Mouse (Mus musculus): Measurements from ENCODE around the gene Scamp3.
A peak's percentile ranks its signal among the peaks of the same experiment; 100 is the strongest.

Gene Scamp3

DNA sequence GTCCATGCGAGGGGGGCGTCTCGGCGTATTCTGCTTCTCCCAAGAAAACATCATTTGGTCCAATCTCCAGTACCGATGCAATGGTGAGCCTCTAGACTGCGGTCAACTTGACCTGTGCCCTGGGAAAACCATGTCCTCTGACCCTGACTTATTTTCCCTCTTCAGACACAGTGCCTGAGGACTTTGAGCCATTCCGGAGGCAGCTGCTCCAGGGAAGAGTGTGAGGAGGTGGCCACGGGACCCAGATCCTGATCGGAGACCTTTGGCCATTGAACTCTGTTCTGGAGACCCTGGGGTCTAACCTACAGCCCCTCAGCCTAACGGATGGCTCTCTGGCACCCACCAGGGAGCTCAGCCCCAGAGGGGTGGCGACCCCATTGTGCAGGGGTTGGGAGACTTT is 49.1 kb downstream of the Scamp3 start:
- no peak for DNase-seq (ENCODE audit: low spot score)

DNA sequence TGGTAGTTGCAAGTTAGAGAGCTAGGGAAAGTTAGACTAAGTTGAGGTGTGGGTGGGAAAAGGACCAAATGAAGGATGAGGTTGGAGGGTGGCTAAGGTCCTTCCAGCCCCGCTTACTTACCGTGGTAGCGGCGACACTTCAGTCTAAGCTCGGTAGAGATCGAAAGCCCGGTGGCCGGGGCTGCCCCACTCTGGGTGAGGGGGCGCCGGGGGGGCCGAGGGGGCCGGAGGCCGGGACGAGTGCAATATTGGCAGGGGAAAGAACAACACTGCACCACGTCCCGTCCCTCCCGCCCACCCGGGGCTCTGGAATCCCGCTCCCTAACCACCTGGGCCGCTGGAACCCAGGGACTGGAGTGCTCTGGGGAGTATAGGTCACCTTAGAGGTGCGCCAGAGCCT is 49.6 kb downstream of the Scamp3 start, which contains the start of gene Mtx1:
Mtx1 (minus strand) TSS at position 189 of the 400 bp plus-strand sequence.
- no peak for DNase-seq (ENCODE audit: low spot score)

DNA sequence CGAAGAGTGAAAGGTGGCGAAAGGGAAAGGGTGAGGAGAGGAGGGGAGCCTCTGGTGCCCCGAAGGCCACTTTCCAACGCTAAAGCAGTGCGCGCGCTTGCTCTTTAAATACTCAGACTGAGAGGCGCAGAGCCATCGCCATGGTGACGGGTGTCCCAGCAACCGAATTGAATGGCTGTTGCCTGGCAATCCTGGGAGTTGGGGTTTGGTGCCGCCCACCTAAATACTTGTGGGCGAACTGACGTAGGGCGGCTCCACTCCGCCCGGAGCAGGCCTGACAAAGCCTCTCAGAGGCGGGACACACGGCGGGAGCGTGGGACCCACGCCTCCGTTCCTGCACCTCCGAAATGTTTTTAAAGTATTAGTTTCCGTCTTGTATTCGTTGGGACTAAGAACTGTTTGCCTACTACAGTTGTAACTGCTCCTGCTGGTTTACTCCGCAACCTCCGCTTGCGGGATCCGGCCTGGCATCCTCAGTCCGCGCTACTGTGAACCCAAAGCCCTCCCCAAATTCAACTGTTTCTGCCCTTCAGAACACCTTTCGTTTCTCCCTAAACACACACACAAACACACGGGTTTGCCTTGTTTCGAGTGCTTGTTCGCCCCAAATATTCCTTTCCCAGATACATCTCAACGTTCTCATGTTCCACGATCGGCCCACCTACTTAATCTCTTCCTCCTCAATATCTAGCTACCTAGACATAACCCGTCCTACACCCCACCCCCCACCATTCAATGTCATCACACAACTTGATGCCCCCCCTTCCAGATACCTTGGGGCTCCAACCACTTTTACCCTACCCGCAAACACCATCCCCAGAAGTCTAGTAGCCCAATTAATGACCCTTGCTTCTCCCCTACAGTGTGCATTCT is 50.3 kb downstream of the Scamp3 start:
- DNase-seq (ENCODE audit: low spot score), result peak; percentile 96

DNA sequence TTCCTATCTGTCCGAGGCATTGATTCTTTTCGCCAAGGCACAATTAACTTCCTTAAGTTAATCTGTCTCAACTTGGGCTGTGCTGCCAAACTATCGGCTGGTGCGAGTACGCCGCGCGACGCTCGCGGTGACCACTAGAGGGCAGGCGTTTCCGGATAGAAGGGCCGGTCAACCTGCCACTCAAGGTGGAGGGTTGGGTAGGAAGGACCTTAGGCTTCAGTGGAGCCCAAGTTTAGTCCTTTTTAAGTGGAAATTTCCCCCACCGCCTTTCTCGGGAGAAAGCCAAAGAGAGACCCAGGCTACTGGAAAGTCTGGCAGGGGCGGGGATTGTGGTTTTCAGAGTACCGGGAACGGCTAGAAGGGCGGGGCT is 50.9 kb downstream of the Scamp3 start:
- DNase-seq (ENCODE audit: low spot score), result peak; percentile 94

DNA sequence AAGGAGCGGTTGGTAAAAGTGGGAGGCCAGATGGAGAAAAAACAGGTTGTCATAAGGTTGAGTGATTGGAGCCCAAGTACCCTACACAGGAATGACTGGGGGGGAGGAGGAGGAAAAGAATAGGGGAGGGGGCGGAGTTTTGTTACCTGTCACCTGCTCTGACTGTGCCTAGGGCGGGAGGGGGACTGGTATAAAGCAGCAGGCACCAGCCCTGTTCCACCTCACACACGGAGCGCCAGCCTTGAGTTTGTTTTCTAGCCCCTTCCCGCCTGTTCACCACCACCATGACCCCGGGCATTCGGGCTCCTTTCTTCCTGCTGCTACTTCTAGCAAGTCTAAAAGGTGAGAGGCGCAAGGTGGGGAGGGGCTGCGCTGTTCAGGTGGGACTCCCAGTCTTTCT is 51.6 kb downstream of the Scamp3 start, which contains the start of gene Muc1:
Muc1 (plus strand) TSS at position 222 of the 400 bp plus-strand sequence.
- DNase-seq (ENCODE audit: low spot score), result no peak

DNA sequence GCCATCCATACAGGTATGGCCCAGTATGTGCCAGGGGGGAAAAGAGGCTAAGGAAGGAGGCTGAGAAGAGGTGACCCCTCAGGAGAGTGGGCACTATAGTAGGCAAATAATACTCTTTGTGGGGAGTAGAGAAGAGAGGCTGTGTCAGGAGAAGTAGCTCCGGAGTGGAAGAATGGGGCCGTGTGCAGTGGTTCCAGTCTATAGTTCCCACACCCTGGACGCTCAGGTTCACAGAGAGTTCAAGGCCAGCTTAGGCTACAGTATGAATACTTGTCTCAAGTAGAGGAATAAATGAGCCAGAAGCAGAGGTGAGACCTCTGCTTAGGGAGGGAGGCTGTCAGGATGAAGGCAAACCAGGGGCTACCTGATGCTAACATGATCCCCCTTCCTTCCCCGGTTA is 52.0 kb downstream of the Scamp3 start:
- no peak for DNase-seq (ENCODE audit: low spot score)

DNA sequence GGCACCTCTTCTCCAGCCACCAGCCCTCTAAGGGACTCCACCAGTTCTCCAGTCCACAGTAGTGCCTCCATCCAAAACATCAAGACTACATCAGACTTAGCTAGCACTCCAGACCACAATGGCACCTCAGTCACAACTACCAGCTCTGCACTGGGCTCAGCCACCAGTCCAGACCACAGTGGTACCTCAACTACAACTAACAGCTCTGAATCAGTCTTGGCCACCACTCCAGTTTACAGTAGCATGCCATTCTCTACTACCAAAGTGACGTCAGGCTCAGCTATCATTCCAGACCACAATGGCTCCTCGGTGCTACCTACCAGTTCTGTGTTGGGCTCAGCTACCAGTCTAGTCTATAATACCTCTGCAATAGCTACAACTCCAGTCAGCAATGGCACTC is 53.3 kb downstream of the Scamp3 start:
- DNase-seq (ENCODE audit: low spot score), result no peak

DNA sequence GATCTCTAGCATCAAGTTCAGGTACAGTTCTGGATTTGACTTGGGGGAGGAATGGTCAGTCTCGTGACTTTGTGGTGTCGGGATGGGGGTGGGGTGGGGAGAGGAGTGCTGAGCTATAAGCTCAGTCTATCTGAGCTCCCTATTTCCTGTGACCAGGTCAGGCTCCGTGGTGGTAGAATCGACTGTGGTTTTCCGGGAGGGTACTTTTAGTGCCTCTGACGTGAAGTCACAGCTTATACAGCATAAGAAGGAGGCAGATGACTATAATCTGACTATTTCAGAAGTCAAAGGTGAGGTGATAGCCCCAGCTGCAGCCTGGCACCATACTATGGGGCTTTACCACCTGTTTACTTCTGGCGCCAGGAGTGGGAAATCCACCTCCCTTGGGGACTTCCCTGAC is 54.1 kb downstream of the Scamp3 start:
- DNase-seq (ENCODE audit: low spot score), result no peak

DNA sequence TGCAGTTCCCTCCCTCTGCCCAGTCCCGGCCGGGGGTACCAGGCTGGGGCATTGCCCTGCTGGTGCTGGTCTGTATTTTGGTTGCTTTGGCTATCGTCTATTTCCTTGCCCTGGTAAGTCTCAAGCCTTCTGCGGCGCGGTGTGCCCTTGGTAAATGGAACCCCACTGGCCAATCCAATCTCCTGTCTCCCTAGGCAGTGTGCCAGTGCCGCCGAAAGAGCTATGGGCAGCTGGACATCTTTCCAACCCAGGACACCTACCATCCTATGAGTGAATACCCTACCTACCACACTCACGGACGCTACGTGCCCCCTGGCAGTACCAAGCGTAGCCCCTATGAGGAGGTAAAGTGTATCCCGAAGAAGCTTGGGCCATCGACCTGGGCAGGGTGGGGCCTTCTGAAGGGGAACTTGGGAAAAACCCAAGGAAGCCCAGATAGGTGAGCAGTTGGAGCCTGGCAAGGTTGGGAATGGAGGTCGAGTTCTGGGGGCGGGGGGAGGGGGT is 54.6 kb downstream of the Scamp3 start:
- DNase-seq (ENCODE audit: low spot score), result no peak

Measured in retina, embryonic 14.5 days (tissue).